Mouse (Mus musculus) right cerebral cortex, adult 2 months (tissue): ENCODE measurements around the gene Tor3a.
A peak's percentile ranks its signal among the peaks of the same experiment; 100 is the strongest.

Source experiments
- DNase-seq, 2 experiments: peaks; one replicate each; pipeline ENCODE4 v3.0.0; 2021 to 2022; ENCODE audit warnings: low spot score in 2 of 2

Tor3a gene

DNA sequence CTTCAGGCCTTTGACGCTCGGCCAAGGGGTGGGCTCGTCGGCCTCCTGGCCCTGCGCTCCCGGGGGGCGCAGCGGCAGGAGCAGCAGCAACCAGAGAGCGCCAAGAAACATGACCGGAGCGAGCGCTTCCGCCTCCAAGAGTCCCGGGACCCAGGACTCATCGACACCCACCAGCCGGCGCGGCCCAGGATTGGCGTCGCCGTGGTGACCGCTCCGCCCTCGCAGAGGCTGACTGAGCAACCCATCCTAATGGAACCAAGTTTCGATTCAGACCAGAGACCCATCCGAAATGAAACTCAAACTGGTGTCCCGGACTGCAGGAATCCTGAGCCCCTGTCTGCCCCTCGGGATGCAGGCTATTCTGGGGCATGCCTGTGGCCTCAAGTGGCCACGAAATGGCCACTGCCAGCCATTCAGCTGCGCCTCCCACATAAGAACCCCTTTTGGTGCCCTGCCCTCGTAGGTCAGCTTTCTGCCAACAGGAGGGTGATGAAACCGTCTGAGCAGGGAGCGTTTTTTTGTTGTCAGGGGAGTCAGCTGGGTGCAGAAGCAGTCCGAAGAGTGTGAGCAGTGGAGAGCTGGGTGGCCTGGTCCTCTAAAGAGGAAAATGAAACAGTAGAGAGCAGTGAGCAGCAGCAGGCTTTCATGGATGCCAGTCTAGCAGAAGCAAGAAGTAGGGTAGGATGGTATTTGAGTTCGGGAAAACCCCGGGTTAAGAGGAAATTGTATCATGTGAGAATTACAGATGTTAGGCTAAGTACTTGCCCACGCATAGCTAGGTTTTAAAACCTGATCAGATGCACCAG is at the start of gene Tor3a:
Gene Tor3a (minus strand): TSS at position 162 of the 806 bp plus-strand sequence.
- peak; percentile 57 to 68 for DNase-seq

DNA sequence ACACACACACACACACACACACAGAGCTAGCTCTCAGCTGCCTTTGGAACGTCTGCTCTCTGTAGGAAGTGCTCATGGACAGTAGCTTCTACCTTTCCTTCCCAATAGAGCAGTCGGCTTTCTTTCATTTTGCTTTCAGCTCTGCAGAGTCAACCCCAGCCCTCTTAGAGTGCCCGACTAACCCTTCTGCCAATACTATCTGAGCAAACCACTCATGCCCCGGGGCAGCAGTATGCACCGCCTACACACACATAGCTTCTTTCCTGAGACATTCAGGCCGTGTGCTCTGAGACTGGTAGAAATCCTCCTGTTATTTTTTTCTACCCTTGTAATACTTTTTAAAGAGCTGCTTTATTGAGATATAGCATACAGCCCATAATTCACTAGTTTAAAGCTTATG is 47.9 kb upstream of the Tor3a start:
- no peak for DNase-seq

DNA sequence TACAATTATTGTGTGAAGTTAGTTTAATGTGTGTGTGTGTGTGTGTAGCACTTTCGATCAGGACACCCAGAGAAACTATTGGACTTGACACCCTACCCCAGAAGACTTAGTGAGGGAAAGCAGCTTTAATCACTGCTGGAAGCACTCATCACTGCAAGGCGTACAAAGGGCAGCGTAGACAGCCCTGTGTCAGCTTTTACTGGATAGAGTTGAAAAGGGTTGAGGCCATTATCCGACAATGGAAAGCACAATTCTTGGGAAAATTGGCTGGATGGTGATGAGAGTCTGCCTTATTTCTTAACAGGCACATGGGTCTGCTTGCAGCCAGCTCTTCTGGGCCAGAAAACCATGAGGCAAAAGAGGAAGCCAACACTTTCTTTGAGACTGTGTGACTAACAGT is 45.9 kb upstream of the Tor3a start:
- no peak for DNase-seq

DNA sequence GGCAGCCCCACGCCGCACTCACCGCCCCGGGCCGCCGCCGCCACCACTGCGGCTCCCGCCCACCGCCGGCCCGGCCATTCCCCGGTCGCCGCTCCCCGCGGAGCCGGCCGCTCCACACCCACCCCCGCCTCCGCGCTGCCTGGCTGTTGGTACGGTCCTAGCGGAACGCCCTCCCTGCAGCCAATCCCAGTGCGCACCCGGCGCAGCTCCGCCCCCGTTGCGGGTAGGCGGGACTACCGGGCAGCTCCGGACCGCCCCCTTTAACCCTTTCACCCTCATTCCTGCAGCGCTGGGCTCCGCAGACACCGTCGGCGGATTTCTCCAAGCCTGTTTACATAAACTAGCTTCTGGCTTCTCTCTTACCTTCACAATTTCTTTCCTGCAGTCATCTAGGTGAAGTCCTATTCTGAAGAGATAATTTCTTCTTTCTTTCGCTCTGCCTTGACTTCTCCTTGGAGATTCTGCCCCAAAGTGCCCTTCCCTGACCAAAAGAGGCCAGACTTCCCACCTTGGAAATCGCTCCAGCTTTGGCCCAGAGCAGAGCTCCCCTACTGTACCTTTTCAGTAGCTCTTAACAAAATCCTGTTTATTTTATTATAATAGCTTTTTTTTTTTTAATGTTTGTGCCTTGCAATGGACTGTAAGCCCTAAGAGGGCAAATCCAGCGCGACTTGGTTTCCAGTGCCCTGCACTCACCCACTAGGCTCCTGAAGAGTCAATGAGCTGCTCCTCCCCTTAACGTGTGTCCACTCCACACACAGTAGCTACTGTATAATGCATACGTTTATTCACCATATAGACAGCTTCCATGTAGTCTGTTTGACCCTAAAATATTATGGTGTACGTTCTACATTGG is 45.0 kb upstream of the Tor3a start, which contains the start of gene Fam20b:
Gene Fam20b (minus strand): TSS at position 137 of the 856 bp plus-strand sequence.
- DNase-seq = peak; percentile 96 to 97

DNA sequence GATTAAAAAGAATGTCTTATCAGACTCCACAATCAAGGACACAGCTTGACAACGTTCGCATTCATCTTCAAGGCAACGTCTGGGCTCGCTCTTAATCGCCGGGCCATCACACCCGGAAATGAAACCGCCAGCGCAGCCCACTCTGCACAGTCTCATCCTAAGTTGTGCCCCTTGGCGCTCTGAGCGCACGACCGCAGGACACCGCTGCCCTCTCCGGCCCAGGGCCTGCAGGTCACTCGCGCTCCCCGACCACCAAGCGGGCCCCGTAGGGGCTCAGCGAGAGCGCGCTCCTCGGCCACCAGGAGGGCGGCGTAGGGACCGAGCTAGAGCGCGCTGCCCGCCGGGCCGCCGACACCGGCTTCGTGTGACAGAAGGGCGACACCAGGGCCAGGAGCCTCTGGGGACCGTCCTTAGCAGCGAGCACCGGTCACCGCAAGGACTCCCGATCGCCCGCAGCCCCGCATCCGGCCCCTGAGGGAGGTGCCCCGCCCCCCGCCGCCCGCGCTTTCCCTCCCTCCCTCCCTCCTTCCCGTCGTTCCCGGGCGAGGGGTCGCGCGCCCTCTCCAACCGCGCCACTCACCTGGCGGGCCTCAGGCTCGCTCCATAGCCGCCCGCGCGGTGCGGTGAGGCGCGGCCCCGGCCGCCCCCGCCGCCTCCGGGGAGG is 44.3 kb upstream of the Tor3a start:
- peak; percentile 37 to 45 for DNase-seq

DNA sequence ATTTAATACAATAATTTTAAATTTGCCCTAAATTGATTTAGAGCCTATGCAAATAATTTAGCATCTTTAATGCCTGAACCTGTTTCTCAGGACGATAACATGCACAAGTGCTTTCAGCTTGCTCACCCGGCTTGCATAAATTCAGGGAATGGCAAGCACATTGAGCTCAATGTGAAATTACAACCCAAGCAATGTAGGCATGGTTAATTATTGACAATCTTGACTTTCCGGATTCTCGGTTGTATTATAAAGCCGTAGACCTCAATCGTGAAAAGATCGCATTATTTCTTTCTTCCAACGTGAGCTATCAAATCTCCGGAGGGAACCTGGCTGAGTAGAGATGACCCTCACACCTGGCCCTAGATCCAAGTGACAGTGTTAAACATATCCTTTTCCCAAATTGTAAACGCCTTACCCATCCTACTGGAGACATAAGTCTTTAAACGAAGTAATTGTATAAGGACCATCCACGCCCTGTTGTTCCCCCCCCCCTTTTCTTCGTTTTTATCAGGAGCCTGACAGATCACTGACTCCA is 43.7 kb upstream of the Tor3a start:
- no peak for DNase-seq

DNA sequence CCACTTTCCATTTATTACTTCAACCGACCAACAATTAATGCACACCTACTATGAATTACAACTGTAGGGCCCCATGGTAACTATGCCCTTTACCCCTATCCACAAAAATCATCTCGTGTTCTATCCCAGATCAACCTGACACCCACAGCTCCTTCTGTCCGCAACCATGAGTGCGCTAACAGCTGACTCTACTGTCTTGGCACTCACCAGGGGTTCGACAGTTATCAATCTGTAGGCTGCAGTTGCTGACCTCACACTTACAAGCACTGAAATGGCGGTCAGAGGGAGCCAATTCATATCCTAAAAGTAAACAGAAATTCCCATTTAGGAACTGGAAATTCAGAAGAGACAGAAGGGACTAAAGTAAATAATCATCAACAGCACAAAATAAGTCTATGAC is 42.5 kb upstream of the Tor3a start:
- no peak for DNase-seq

DNA sequence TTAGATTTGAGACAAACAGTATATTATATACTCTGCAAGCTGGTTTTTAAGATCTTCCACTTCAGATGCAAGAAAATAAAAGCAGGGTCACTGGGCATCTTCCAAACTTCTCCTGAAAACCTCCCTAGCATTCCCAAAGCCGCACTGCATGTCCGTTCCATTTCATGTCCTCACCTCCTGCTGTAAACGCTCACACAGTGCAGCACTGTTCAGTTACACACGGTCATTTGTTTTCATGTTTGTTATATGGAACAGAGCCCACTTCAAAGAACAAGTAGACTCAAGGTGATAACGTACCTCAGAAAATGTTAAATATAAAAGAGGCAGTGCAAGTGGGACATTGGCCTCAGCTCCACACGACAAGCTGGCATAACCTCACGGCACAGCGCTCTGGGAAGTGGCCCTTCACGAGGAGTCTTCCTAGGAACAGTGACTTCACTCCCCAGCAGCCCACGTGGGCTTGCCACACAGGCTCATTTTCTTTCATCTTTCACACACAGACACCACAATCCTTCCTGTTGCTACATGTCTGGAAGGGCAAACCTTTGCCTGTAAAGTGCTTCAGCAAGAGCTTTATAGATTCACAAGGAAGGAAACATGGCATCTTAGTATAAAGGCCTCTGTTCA is 36.4 kb upstream of the Tor3a start:
- DNase-seq = no peak

DNA sequence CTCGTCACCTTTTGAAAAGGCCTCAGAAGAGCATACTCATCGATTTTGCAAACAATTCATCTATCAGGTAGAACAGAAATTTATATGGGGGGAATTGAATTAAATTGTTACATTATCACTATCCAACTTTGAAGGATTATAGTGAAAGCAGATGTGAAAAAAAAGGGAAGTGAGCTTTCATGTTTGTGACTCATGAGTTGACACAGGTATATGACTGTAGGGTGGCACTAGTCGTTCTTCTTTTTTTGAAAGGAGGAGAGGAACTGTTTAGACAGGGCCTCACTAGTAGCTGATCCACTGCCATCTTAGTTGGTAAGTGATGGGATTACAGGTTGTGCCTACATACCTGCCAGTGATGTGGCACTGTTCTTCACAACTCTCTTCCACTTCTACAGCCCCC is 34.5 kb upstream of the Tor3a start:
- DNase-seq = no peak

DNA sequence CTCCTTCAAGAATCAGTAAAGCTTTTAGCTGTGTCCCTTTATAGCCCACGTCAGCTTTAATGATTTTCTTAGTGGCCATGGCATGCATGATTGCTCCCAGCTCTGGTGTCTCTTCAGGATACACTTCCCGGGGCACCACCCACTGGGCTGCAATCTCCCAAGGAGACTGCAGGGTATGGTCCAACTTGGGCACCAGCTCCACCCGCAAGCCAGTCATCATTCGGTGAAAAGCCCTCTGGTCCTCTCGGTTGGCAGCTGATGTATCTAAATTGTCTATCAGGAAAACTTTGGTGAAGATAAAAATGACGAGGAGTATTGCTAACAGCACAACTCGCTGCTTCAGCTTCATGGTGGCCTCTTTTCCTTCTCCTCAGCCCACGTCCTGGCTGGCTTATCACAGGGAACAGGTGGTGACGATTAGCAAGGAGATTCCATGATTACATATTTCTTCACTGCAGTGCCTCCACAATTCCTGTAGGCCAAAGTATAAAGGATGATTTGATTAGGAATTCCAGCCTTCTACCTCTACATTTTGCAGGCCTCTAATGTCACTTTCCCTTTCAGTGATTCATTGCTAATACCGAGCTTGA is 31.6 kb upstream of the Tor3a start:
- DNase-seq = peak; percentile 21 to 32

DNA sequence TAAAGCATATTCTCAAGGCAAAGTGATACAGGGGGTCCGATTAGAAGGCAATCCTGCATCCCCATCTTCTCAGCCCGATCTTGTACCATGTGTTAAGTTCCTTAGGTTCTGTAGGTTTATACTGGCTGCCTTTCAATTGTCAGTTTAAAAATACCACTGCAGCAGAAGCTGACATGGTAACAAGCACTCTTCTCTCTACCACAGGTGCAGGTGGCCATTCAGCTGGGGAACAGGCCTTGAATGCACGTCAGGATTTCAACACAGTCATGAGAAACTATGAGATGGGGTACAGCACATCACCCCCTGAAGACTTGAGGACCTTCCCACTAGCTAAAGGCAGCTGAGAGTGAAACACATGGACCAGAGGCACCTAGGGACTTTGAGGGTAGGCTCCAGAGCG is 29.3 kb upstream of the Tor3a start:
- DNase-seq = no peak

DNA sequence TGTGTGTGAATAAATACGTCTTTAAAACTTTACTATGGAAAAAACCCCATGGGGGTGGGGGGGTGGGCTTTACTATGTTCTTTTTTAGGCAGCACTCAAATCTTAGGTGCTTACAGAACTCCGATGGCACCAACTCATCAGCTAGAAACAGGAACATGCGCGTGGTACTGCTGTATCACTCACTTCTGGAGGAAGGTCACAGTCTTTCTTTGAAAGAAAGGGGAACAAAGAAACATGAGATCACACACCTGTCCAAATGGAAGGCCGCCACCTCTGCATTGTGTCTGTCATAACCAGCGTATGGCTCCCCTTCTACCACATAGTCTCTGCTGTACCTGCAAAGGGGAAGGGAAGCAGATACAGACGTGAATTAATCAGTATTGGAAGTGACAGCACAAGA is 28.0 kb upstream of the Tor3a start:
- no peak for DNase-seq

DNA sequence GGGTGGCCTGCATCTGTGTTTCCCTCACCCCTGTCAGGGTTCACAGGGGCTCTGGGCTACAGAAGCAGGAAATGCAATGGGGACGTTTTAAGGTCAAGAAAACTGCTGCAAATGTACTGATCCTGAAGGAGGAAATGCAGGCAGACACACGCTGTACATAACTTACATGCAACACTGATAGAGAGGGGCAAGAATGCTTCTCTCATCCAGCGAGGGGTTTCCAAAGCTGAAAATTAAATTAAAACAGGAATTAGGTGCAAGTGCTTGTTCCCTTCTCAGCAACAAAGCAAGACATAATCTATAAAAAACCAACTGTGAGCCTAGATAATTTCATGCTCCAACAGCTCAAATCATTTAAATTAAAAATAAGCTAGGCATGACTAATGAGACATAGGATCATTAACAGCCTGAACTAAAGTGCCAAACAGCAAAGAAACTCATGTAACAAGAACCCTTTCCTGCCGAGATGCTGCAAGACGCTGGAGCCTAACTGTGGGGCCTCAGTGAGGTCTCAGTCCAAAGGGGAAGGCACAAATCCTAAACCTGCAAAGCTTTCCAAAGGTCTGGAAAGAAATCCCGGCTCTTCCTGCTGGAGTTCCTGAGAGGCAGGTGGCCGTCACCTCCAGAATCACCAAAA is 12.0 kb upstream of the Tor3a start:
- no peak for DNase-seq

DNA sequence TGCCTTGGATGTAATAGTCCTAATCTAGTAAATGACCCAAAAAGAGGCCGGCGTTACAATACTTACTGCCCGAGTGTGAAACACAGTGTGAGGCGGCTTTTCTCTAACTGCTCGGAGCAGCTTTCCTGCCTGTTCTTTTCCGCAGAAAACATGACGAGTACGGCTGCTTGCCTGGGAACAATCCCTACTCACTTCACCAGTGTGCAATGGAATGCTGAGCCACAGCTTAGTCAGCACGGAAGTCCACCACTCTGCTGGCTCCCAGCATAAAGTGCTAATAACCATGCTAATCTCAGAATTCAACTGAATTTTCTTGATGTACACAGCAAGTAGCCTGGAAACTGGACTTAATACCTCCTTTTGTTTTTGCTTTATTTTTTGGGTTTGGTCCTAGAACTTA is 5.4 kb upstream of the Tor3a start:
- no peak for DNase-seq

DNA sequence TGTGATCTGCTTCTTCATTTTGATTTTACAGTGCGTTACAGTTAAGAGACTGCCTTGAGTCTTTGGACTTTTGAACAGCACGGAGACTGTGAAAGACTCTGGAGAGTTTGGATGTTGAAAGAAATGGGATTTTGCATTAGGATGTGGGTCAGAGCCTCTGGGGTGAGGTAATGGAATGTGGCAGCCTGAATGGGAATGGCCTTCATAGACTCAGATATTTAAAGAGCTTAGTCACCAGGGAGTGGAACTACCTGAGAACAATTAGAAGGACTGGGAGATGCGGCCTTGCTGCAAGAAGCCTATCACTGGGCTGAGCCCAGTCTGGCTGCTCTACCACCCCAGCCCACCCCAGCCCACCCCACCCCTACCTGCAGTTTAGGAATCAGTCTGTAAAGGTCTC is 3.1 kb upstream of the Tor3a start:
- DNase-seq = no peak

DNA sequence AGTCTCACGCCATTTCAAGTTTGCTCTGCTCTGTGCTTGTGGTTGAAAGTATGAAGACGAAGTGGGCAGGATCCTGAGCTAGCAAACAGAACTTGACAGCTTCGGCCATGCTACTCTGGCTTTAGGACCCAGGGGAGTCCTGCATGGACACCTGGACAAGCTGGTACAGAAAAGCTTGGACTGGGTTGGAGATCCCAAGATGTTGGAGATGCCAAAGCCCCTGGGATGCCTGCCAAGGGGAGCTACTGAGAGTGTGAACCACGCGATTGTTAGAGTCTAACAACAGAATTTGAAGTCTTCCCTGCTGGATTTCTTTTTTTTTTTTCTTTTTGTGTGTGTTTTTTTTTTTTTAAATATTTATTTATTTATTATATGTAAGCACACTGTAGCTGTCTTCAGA is 2.4 kb upstream of the Tor3a start:
- DNase-seq = no peak

DNA sequence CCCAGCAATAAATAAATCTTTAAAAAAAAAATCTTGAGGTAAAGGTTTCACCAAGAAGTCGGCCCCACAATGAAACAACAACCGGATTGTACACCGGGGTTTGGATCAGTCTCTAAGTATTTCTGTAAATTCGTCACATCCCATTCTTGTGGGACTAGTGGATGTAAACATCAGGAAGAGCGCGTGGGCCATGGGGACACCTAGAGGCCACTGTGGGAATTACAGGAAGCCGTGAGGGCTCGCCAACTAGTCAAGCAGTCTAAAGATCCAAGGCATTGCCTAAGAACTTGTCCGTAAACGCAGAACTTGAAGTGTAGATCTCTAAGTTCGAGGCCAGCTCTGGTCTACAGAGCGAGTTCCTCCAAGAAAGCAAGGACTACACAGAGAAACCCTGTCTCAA is 2.0 kb upstream of the Tor3a start:
- DNase-seq = peak in 1 of 2 experiments; percentile 67

DNA sequence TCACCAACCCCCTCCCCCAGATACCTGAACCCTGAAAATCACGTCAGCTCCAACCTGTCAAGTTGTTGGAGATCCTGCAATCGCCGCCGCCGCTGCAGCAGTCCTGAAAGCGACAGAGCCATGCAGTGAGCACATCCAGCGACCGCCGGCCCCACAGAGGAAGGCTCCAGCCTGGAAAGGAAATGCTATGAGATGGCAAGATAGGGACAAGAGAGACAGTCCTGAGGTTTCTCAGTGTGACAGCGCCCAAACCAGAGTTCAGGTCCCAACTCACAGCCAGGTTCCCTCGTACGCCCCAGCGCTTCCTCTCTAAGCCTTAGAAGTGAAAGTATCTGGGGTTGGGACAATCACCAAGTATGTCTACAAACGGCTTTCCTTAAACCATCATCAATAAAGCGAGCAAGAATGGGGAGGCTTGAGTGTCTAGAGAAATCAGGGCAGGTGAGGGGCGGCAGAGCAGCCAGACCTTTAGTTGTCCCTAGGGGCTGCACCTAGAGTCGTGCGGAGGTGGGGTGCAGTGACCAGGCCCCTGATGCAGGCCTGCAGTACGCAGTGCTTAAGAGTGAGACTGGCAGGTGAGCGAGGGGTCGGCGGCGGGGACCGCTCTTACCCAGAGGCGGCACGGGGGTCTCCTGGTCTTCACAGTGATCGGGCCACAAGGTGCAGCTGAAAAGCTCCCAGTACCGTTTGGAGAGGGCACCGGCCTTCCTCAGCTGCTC is 521 bp downstream of the Tor3a start:
- no peak for DNase-seq

DNA sequence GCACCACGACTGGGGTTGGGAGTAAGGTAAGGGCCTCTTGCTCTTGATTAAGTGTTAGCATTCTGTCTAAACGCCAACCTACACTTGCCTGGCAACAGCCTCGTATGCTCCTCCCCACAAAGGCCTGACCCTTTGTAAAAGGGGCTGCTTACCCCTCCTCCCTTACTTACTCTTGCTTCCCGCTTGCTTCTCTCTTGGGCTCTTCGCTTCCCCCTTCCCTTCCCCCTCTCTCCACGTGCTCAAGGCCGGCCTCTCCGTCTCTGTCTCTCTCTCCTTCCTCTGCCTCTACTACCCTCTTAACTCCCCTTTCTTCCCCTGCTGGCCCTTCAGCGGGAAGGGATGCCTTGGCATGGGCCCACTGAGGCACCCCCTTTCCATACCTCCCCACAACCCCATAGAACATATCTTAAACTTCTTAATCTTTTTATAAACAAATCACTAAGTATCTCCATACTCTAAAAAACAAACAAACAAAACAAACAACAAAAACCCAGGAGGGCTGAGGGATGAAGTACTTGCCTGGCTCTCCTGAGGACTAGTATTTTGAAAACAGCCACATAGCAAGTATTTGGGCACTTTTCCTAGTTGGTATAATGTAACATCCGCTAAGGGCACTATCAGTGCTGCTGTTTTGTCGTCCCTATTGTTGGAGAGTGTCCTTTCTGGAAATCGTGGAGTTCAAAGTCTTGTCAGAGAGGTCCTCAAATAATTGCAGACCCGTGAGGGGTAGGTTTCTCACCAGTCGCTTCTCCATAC is 1.3 kb downstream of the Tor3a start:
- DNase-seq = no peak
